Mouse (Mus musculus) hindbrain, embryonic 12.5 days (tissue): ENCODE measurements around the gene Pm20d1. TPM values are rescaled to one million over a fixed set of nuclear protein-coding genes. Genes with fewer than 3 reads are reported as not detected.
"Not testable (repeated sequence)": the region's sequence is repeated elsewhere in the genome, so short reads cannot be mapped to it uniquely, and the experiment has no call there.

Source experiments
- ATAC-seq: fragments of 200-750 bp; cut with Nextera tagmentation; 2 replicates; pipeline ENCODE4 v1.8.0; 2017; ENCODE audit warnings: moderate TSS enrichment; ENCODE audit not compliant: low FRiP score
- H3K27ac ChIP-seq: fragments of 300-500 bp; sonication (generic); 2 replicates; pipeline ENCODE4 v1.5.1; 2016; ENCODE audit warnings: mild to moderate bottlenecking
- H3K27me3 ChIP-seq: fragments of 300-500 bp; sonication (generic); 2 replicates; pipeline ENCODE4 v1.6.1; 2016; ENCODE audit warnings: mild to moderate bottlenecking
- H3K36me3 ChIP-seq: fragments of 300-500 bp; sonication (generic); 2 replicates; pipeline ENCODE4 v1.6.1; 2016; ENCODE audit warnings: mild to moderate bottlenecking
- H3K4me1 ChIP-seq: fragments of 300-500 bp; sonication (generic); 2 replicates; pipeline ENCODE4 v1.6.1; 2016
- H3K4me2 ChIP-seq: fragments of 300-500 bp; sonication (generic); replicated peaks from 2 replicates; pipeline ENCODE4 v1.6.1; 2016; ENCODE audit warnings: mild to moderate bottlenecking
- H3K4me3 ChIP-seq: fragments of 300-500 bp; sonication (generic); 2 replicates; pipeline ENCODE4 v1.5.1; 2016; ENCODE audit warnings: mild to moderate bottlenecking
- H3K9ac ChIP-seq: fragments of 300-500 bp; sonication (generic); 2 replicates; pipeline ENCODE4 v1.6.1; 2016; ENCODE audit warnings: mild to moderate bottlenecking, moderate library complexity
- H3K9me3 ChIP-seq: fragments of 300-500 bp; sonication (generic); replicated peaks from 2 replicates; pipeline ENCODE4 v1.6.1; 2016; ENCODE audit warnings: mild to moderate bottlenecking
- WGBS: fragments of 180-500 bp; shearing (Covaris S2); methylation state at CpG from one replicate; pipeline ENCODE4 v1.1.7; 2016; 5-methylcytosine and 5-hydroxymethylcytosine counted together
- polyA plus RNA-seq: library from polyadenylated mRNA; unstranded; fragments of >200 nt; fragmentation: Nextera tagmentation; extraction: Ambion mirVana; gene quantifications from 2 replicates; pipeline ENCODE4 v1.2.1, GENCODE M21; 2016

Pm20d1 gene
- polyA plus RNA-seq, 1 experiment from 2014 or later, result 0.35 TPM

DNA sequence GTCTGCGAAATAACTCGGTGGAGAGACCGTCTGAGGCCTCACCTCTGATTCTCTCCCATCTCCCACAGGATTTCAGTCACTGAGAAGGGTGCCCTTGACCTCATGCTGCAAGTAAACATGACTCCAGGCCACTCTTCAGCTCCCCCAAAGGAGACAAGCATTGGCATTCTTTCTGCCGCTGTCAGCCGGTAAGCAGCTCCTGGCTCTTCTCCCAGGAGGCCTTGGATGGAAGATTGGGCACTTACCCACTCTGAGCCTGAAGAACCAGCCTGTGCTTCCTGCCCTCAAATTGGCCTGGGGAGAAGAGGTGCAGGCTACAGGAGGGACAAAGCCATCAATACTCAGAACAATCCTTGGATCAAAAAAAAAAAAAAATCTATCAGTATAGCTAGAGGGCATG, 5.5 kb downstream of the Pm20d1 start:
- Histone ChIP-seq H3K4me3 (no peak overlapping the region), H3K9me3 (no peaks in the 10 kb centered on the region), H3K4me2 (no peak overlapping the region), H3K4me1 (no peaks in the 10 kb centered on the region), H3K9ac (no peak overlapping the region), H3K27ac (no peak overlapping the region), H3K36me3 (no peaks in the 10 kb centered on the region), H3K27me3 (peaks cover 2% of the 10 kb centered on the region; the same call in 1 of the 2 replicates)
- 87% methylated on average over 5 of the region's 5 CpGs for WGBS
- ATAC-seq, result no peak

DNA sequence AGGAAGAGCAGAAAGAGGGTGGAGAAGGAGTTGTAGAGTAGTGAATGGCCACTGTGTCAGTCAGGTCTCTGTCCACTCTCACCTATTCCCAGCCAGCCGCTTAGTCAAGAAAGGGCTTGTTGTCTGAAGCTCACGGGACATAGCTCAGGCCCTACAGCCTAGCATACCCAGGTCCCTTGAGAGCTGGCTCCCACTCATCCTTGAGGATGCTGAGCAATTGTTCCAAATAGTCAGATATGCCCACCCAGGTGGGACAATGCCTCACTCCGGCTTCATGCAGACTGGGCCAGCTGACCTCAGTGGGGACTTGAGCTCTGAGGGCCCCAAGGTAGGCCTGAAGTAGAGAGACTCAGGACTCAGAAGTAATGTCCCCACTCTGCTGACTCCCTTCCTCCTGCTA, 7.0 kb downstream of the Pm20d1 start:
- Histone ChIP-seq H3K4me3 (no peak overlapping the region), H3K9ac (no peak overlapping the region), H3K9me3 (no peaks in the 10 kb centered on the region), H3K27me3 (no peaks in the 10 kb centered on the region), H3K36me3 (no peaks in the 10 kb centered on the region), H3K27ac (no peak overlapping the region), H3K4me2 (no peak overlapping the region), H3K4me1 (no peaks in the 10 kb centered on the region)
- no peak for ATAC-seq
- 92% methylated on average over 3 of the region's 3 CpGs for WGBS

DNA sequence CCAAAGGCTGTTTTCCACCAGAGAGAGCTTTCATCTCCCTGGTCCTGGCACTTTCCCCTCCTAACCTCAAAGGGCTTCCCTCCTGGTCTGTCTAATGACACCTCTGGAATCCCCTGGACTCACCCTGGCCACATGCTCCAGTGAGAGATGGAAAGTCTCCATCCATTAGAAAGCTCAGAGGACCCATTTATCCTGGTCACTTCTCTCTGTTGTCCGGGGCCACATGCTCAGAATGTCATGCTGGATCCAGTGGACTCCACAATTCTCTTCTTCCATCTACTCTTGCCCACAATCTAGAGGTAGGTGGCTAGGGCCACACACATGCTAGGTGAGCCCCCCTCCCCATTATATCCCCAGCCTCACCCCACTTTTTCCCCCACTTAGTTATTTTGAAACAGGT, 11.8 kb downstream of the Pm20d1 start:
- Histone ChIP-seq H3K9ac (no peak overlapping the region), H3K36me3 (no peaks in the 10 kb centered on the region), H3K27me3 (no peaks in the 10 kb centered on the region), H3K4me2 (no peak overlapping the region), H3K9me3 (no peaks in the 10 kb centered on the region), H3K27ac (no peak overlapping the region), H3K4me1 (no peaks in the 10 kb centered on the region), H3K4me3 (no peak overlapping the region)
- WGBS, result 86% methylated on average over 1 of the region's 1 CpGs
- no peak for ATAC-seq

DNA sequence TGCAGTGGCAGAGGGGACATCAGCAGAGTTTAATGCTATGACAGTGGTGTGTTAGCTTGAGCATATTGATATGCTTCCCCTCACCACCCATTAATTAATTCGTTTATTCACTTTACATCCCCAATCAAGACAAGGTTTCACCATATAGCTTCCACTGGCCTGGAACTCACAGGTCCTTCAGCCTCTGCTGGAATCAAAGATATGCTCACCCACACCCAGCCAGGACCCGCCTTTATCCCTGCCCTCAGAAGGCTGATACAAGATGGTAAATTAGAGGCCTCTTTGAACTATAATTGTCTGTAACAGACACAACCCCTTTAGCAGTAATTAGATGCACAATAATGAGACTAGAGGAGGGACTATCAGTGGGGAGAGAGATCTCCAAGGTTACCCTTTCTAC, 12.5 kb downstream of the Pm20d1 start:
- Histone ChIP-seq H3K36me3 (no peaks in the 10 kb centered on the region), H3K27ac (no peak overlapping the region), H3K4me1 (no peaks in the 10 kb centered on the region), H3K4me2 (no peak overlapping the region), H3K9me3 (no peaks in the 10 kb centered on the region), H3K4me3 (no peak overlapping the region), H3K27me3 (no peaks in the 10 kb centered on the region), H3K9ac (no peak overlapping the region)
- 69% methylated on average over 2 of the region's 2 CpGs for WGBS
- no peak for ATAC-seq

DNA sequence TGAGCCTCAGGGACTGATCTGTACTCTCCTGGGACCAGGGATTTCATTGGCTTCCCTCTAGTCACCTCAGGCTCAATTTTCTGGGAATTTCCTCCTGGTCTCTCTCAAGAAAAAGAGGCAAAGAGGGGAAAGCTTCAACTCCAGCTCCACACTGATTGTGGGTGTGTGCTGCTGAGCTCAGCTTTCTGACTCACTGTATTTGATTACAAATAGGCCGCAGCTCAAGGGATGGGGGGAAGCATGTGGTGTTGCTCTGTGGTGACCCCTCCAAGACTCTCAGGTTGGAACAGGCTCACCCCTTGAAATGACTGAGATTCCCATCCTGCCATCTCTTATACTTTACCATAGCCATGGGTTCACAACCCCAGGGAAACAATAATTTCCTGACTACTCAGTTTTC, 14.2 kb downstream of the Pm20d1 start:
- 87% methylated on average over 1 of the region's 1 CpGs for WGBS

DNA sequence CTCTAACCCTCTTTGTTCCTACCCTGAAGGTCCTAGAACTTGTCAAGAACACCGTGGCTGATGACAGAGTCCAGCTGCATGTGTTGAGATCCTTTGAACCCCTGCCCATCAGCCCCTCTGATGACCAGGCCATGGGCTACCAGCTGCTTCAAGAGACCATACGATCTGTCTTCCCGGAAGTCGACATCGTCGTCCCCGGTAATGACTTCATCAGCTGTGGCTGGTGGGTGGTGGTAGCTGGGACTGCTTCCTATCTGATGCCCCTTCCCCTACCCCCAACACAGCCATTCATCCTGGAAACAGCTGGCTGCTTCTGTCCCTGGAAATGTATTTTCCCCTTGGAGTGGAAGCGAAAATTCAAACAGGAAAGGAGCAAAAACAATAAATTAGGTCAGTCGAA, 14.8 kb downstream of the Pm20d1 start:
- no peak for ATAC-seq
- H3K27ac ChIP-seq, result no peak overlapping the region
- no peaks in the 10 kb centered on the region for H3K4me1 ChIP-seq
- no peaks in the 10 kb centered on the region for H3K27me3 ChIP-seq
- H3K36me3 ChIP-seq, result no peaks in the 10 kb centered on the region
- H3K9ac ChIP-seq, result no peak overlapping the region
- H3K4me3 ChIP-seq, result no peak overlapping the region
- no peaks in the 10 kb centered on the region for H3K9me3 ChIP-seq
- 70% methylated on average over 9 of the region's 9 CpGs for WGBS
- H3K4me2 ChIP-seq, result no peak overlapping the region

More for the DNA sequence above, 14.2 kb downstream of the Pm20d1 start:
- ATAC-seq, result no peak
- Histone ChIP-seq H3K27ac (no peak overlapping the region), H3K4me3 (no peak overlapping the region), H3K4me1 (no peaks in the 10 kb centered on the region), H3K27me3 (no peaks in the 10 kb centered on the region), H3K36me3 (no peaks in the 10 kb centered on the region), H3K4me2 (no peak overlapping the region), H3K9me3 (no peaks in the 10 kb centered on the region), H3K9ac (no peak overlapping the region)

DNA sequence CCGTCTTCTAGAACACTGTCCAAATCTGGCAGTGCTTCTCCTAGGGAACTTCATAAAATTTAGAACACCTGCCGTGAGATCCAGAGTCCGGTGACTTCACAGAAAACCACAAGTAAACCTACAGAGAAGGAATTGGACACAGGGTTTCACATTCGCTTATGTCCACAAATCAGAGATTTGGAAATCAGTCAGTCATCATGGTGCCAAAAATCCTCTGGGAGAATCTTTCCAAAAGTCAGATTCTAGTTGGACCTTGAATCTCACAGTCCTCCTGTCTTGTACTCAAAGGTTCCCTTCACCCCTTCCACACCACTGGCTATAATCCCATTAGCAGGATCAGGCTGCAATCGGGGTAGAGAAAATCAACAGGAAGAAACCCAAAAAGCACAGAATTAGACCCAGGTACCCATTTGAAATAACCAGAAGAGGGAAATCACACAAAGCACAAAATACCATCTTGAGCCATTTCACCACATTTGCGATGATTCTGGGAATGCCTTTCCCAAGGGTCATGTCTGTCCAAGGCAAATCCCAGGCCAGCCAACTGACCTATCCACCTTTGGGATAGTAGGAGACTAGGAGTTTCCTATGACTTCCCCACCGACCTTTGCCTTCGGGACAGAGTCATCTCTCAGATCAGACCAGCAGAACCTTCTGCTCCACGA, 15.6 kb downstream of the Pm20d1 start:
- Histone ChIP-seq H3K27ac (no peak overlapping the region), H3K4me2 (no peak overlapping the region), H3K27me3 (no peaks in the 10 kb centered on the region), H3K4me1 (no peaks in the 10 kb centered on the region), H3K9me3 (no peaks in the 10 kb centered on the region), H3K4me3 (no peak overlapping the region), H3K9ac (no peak overlapping the region), H3K36me3 (no peaks in the 10 kb centered on the region)
- 92% methylated on average over 9 of the region's 9 CpGs for WGBS
- no peak for ATAC-seq

DNA sequence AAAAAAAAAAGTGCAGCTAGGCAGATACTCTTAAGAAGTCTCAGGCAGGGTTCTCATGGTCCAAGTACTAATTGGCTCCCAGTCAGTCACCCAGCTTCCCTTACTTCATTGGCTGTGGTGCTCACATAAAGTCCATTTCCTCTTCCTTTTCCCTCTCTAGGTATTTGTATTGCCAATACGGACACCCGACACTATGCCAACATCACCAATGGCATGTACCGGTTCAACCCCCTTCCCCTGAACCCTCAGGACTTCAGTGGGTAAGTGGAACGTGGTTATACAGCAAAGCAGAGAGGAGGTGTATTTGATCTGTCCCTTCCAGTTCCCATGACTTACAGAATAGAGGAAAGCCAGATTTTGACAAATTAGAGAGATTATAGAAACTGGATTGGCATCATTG, 16.6 kb downstream of the Pm20d1 start:
- Histone ChIP-seq H3K36me3 (no peaks in the 10 kb centered on the region), H3K27ac (no peak overlapping the region), H3K9ac (no peak overlapping the region), H3K4me3 (no peak overlapping the region), H3K4me1 (no peaks in the 10 kb centered on the region), H3K4me2 (no peak overlapping the region), H3K9me3 (no peaks in the 10 kb centered on the region), H3K27me3 (no peaks in the 10 kb centered on the region)
- no peak for ATAC-seq
- 94% methylated on average over 4 of the region's 4 CpGs for WGBS

DNA sequence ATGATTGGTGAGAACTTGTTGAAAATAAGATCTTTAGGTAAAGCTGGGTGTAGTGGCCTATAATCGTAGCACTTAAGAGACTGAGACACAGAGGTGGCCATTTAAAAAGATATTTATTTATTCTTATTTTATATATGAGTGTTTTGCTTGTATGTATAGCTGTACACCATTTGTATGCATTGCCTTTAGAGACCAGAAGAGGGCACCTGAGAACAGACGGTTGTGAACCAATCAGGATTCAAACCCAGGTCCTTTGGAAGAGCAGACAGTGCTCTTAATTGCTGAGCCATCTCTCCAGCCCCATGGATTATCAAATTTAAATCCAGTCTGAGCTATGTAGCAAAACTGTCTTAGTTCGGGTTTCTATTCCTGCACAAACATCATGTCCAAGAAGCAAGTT, 17.0 kb downstream of the Pm20d1 start:
- H3K4me2 ChIP-seq, result no peak overlapping the region
- WGBS, result 83% methylated on average over 3 of the region's 3 CpGs
- H3K4me1 ChIP-seq, result no peaks in the 10 kb centered on the region
- ATAC-seq, result no peak
- H3K36me3 ChIP-seq, result no peaks in the 10 kb centered on the region
- H3K27ac ChIP-seq, result no peak overlapping the region
- no peak overlapping the region for H3K4me3 ChIP-seq
- no peaks in the 10 kb centered on the region for H3K27me3 ChIP-seq
- 0 out of 2 replicates have a peak, but pooled peaks cover 1% of the 10 kb centered on the region for H3K9me3 ChIP-seq
- no peak overlapping the region for H3K9ac ChIP-seq

DNA sequence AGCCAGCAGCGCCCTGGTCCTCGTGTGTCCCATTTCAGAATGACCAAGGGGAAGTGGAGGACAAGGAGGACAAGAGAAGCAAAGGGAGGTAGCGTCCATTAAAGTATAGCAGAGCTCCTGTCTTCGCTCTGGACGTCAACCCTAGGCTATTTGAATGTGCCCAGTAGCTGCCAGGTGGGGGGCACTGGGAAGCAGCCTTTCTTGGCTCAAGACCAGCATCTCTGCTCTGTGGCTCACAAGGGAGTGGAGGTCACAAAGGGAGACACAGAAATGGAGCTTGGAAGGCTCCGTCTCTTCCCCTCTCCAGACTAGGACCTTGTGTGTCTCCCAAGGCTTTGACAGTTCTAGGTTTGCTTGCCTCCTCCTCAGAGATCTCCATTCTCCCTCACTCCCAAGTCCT, 19.7 kb downstream of the Pm20d1 start:
- ATAC-seq, result no peak
- Histone ChIP-seq H3K27ac (no peak overlapping the region), H3K4me1 (no peaks in the 10 kb centered on the region), H3K4me2 (no peak overlapping the region), H3K9me3 (0 out of 2 replicates have a peak, but pooled peaks cover 3% of the 10 kb centered on the region), H3K36me3 (no peaks in the 10 kb centered on the region), H3K9ac (no peak overlapping the region), H3K27me3 (no peaks in the 10 kb centered on the region), H3K4me3 (no peak overlapping the region)
- 84% methylated on average over 6 of the region's 6 CpGs for WGBS

DNA sequence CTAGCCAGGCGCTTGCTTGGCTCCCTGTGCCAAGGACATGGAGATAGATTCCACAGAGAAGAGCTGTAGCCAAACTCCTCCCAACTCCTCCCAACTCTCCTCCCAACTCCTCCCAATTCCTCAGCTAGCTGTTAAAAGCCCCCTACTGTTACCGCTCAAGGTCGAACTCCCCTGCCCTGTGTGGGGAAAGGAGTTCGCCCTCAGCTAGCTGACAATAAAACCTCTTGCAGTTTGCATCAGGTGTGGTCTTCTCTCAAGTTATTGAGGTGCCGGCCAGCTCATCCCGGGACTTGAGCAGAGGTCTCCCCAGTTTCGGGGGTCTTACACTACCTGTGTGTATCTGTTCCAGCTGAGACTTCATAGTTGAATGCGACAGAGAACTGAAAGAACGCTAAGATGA, 23.2 kb downstream of the Pm20d1 start:
- H3K9ac ChIP-seq, ATAC-seq, H3K27me3 ChIP-seq, H3K9me3 ChIP-seq, H3K4me1 ChIP-seq, H3K36me3 ChIP-seq, H3K27ac ChIP-seq, H3K4me2 ChIP-seq, H3K4me3 ChIP-seq: not testable (repeated sequence)
- WGBS, result 76% methylated on average over 9 of the region's 9 CpGs

DNA sequence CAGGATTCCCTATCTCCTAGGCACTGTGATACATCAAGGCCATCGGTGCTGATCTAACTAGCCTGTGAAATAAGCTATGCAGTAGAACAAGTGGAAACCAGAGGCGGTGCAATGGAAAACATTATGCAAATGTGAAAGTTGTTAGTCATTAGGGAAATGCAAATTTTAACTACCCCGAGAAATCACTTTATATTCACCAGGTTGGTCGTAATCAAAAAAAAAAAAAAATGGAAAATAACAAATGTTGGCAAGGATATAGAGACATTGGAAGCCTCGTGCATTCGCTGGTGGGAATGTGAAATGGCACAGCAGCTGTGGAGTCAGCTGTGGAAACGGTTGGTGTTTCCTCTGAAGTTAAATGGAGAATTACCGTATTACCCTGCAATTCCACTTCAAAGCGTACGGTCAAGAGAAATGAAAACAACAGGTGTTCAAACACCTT, 23.7 kb downstream of the Pm20d1 start:
- Histone ChIP-seq H3K36me3 (no peaks in the 10 kb centered on the region), H3K4me3 (no peak overlapping the region), H3K9me3 (0 out of 2 replicates have a peak, but pooled peaks cover 3% of the 10 kb centered on the region), H3K4me1 (no peaks in the 10 kb centered on the region), H3K27ac (no peak overlapping the region), H3K27me3 (no peaks in the 10 kb centered on the region), H3K9ac (no peak overlapping the region), H3K4me2 (no peak overlapping the region)
- WGBS, result 80% methylated on average over 10 of the region's 10 CpGs
- no peak for ATAC-seq

DNA sequence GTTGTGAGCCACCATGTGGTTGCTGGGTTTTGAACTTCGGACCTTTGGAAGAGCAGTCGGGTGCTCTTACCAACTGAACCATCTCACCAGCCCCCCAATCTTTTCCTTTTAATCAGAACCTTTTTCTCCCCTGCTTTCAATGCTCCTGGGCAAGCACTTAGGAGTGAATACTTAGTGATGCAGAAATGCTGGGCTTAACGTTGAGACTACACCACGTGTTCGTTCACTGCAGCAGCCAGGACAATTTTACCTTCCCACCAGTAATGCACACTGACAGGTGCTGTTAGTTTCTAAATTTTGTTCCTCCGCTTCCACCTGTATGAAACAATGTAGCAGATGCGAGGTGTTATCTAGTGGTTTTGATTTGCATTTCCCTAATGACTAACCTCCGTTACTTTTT, 25.1 kb downstream of the Pm20d1 start:
- Histone ChIP-seq H3K27ac (no peak overlapping the region), H3K4me2 (no peak overlapping the region), H3K4me1 (peaks cover 4% of the 10 kb centered on the region), H3K9ac (no peak overlapping the region), H3K36me3 (no peaks in the 10 kb centered on the region), H3K9me3 (0 out of 2 replicates have a peak, but pooled peaks cover 3% of the 10 kb centered on the region), H3K4me3 (no peak overlapping the region), H3K27me3 (no peaks in the 10 kb centered on the region)
- WGBS, result 80% methylated on average over 8 of the region's 8 CpGs
- ATAC-seq, result no peak
